Mouse (Mus musculus): ENCODE measurements at regions not wholly inside any gene's neighbourhood (a gene's known extent, or its start where the extent isn't known, plus 50 kb on each side); places are given as distances from the start of the nearest gene placed in this dataset.
A peak's percentile ranks its signal among the peaks of the same experiment; 100 is the strongest.

GRCm38 (mm10) chr8:11979056-11979455 lies 138.8 kb downstream of the Tex29 start:
- no peak for DNase-seq (ENCODE audit: low read depth)

- no peak for DNase-seq (ENCODE audit: low read depth)
Measured at GRCm38 (mm10) chr8:11981458-11981857, 141.2 kb downstream of the Tex29 start.

DNA sequence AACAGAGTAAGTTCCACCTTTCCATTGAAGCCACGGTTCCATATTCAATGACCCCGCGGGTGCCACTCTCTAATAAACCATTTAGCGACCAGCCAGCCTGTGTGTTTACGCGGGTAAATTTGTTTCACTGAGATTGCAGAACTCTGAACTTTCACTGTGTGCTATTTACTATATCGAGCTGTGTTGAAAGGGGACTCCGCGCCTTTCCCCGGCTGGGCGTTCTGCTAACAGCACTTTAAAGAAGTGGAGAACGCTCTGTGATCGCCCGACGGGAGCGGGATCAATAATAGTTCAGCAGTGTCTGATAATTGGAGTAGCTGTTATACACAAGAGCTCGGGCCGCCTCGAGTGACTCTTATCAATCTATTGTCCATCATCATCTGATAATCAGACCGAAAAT lies 149.8 kb downstream of the Tex29 start:
- DNase-seq (ENCODE audit: low read depth), result no peak

- no peak for DNase-seq (ENCODE audit: low read depth)
Measured at GRCm38 (mm10) chr8:11999736-12000458, 159.6 kb downstream of the Tex29 start.

GRCm38 (mm10) chr8:12000459-12000789 lies 160.2 kb downstream of the Tex29 start:
- DNase-seq (ENCODE audit: low read depth), result no peak

GRCm38 (mm10) chr8:12004241-12004640 lies 164.0 kb downstream of the Tex29 start:
- no peak for DNase-seq (ENCODE audit: low read depth)

DNA sequence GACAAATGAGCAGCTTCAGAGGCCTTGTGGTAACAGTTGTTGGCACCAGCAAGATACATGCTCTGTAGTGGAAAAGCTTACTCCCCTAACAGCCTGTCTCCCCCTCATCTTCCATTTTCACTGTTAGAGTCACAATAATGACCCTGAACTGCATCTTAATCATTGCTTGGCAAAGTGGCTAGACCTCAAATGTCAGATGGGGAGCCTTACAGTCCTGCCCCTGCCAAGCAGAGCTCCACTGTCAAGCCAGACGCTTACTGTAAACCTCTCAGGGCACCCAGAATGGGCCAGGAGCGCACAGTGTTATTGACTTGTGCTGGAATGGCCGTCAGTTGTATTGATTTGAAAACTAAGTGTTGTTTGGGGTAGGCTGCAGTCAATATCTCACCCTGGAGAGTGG lies 172.5 kb downstream of the Tex29 start:
- DNase-seq (ENCODE audit: low read depth), result no peak

- no peak for DNase-seq (ENCODE audit: low read depth)
Measured at GRCm38 (mm10) chr8:12017750-12018149, 177.5 kb downstream of the Tex29 start.

DNA sequence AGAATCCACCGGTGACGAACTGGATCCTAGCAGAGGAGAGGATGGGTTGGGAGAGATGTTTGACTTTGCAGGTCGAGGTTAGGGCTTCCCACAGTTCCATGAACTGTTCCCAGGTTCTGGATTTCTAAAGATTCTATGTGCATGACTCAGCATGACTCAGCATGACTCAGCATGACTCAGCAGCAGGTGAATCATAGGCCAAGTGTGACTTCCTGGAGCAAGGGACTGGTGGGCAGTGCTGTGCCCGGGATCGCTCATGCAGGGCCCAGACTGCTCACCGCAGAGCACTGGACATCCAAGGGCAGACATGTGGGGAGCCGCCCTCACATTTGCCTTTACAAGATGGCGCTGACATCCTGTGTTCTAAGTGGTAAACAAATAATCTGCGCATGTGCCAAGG lies 179.0 kb downstream of the Tex29 start:
- DNase-seq (ENCODE audit: low read depth), result no peak

DNA sequence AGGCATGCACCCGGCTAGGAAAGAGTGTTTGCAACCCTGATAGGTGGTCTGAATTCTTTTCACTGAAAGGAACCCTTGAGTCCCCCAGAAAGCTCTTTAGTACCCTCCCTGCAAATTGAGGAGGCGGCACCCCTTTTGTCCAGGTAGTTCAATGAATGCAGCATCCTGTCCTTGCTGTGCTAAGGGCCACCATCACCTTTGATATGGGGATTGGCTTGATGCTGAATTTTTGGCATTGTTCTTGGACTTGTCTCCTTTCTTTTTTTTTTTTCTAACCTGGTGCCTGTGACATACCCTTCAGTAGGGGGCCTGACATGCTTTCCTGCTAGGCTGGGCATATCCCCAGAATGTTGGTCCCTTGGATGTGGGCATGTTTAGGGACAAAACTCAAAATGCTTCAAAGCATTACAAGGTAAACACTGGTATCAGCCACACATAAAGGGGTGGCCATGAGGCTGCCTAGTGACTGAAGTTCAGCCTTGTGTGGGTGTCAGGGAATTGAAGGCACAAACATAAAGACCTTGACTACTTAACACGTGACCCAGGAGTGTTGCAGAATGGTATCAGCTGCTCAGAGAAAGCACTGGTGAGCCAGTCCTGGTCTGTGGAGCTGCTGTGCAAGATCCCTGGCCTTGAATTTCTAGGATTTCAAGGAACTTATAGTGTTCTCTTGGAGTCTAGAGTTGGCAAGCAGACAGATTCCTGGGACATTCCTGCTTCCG lies 183.6 kb downstream of the Tex29 start:
- DNase-seq (ENCODE audit: low read depth), result no peak

- no peak for DNase-seq (ENCODE audit: low read depth)
Measured at GRCm38 (mm10) chr8:12030363-12031116, 190.3 kb downstream of the Tex29 start.

- no peak for DNase-seq (ENCODE audit: low read depth)
Measured at GRCm38 (mm10) chr8:12031796-12032195, 191.5 kb downstream of the Tex29 start.

GRCm38 (mm10) chr8:12032386-12032785 lies 192.1 kb downstream of the Tex29 start:
- DNase-seq (ENCODE audit: low read depth), result no peak

DNA sequence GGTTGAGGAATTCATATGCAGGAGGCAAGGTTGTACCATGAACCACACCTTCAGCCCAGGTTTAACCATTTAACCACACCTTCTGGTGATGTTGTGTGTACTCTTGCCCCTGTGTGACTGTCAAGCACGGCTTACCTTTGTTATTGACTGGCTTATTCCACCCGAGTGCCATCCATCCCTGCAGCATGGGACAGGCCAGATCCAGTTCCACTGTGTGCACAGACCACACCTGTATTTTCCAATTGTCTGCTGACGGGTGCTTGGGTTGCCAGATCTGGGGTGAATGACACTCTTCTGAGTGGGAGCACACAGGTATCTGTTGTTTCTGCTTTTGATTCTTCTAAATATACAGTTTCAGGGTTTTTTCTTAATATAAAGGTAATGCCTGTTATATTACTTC lies 196.1 kb downstream of the Tex29 start:
- no peak for DNase-seq (ENCODE audit: low read depth)

GRCm38 (mm10) chr8:12040924-12041323 lies 200.7 kb downstream of the Tex29 start:
- DNase-seq (ENCODE audit: low read depth), result no peak

DNA sequence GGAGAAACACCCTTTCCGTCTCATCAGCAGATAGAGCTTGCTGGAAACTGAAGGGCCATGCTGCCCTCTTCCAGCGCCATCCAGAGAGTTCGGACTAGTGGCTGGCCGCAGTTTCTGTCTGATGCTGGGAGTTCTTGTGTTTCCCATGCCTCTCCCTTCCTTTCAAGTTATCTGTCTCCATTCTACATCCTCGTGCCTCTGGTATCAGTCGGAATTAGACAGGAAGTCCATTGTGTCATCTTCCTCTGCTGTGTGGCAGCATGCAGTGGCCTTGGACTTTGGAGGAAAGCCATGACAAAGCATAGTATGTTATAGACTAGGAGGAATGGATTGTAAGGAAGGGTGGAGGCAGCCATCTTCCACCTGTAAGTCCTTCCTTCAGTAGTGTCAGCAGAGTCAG lies 201.4 kb downstream of the Tex29 start:
- DNase-seq (ENCODE audit: low read depth), result no peak

DNA sequence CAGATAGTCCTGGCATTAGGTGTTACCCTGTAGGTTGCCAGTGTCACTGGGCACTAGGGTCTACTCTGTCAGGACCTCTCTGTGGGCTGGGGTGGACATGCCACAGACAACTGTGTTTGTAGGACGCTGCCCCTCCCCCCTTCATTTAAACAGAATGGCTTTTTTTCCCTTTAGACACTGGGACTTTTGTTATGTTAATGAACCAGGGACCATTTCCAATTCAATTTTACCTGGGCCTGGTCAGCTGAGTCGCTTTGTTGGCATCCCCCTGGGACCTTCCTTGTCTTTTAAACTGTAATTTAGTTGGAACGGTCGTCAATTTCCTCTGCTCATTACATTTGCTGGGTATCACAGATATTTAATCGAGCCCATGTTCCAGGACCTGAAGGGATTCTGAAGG lies 210.6 kb downstream of the Tex29 start:
- no peak for DNase-seq (ENCODE audit: low read depth)

- DNase-seq (ENCODE audit: low read depth), result no peak
Measured at GRCm38 (mm10) chr8:12051357-12051756, 211.1 kb downstream of the Tex29 start.

DNA sequence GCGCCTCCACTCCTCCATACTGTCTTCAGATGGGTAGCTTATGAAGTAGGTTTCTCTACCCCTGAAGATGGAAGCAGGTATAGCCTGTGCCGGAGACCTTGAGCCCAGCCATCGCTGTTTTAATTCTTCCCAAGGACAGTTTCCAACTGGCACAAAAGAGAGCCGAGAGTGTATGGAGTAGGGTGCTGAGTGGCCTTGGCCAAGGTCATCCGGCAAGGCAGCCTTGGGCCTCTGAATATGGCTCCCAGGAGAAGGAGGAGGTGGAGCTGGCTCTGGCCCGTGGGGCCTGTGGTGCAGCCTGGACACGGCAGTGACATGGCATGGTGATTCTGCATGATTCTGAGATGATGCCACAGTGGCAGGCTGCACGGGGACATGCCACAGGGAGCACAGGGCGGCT lies 215.7 kb downstream of the Tex29 start:
- DNase-seq (ENCODE audit: low read depth), result no peak

DNA sequence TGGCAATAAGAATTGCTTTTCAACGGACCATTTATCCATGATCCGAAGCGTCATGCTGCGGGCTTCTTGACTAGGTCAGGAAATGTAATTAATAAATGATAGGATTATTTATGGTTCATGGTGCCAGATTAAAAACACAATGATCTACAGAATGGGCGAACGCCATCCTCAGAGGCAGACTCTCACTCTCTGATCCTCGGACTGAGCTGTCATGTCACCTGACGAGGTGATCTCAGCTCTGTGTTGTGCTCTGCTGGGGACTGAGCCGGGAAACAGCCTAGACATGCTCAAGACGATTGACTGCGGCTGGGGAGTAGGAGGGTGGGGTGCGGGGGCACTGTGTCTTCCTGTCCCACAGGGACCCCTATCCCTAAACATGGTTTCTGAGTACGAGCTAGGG lies 217.4 kb upstream of the A230072I06Rik start:
- DNase-seq (ENCODE audit: low read depth), result no peak

- no peak for DNase-seq (ENCODE audit: low read depth)
Measured at GRCm38 (mm10) chr8:12062710-12063109, 215.9 kb upstream of the A230072I06Rik start.

DNA sequence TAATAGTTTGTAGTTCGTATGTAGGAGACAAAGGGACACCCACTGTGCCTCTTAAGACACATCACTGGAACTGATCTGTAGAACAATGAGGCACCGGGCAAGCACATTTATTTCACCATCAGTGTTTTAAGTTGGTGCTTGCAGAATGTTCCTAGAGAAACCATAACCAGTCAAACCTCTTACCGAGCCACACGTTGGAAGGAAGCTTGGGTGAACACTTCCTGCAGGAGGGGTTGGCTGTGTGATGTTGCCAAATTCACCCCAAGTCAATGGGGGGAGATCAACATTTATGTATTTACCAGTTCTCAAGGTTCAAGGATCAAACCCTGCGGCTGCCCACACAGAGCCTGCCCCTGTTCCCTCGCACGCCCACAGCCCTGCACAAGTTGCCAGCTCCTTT lies 214.0 kb upstream of the A230072I06Rik start:
- peak; percentile 59 for DNase-seq (ENCODE audit: low read depth)

GRCm38 (mm10) chr8:12066454-12066853 lies 212.2 kb upstream of the A230072I06Rik start:
- DNase-seq (ENCODE audit: low read depth), result peak; percentile 93
